Mouse (Mus musculus): ENCODE measurements around the gene Bex4. TPM values are rescaled to one million over a fixed set of nuclear protein-coding genes. Genes with fewer than 3 reads are reported as not detected.
A peak's percentile ranks its signal among the peaks of the same experiment; 100 is the strongest.
"Not testable (repeated sequence)": the region's sequence is repeated elsewhere in the genome, so short reads cannot be mapped to it uniquely, and the experiment has no call there.

Bex4 gene
- polyA plus RNA-seq, 1 experiment from 2014 or later, result 141 TPM

- not testable (repeated sequence) for H3K36me3 ChIP-seq; H3K9me3 ChIP-seq; H3K27me3 ChIP-seq; H3K4me1 ChIP-seq; H3K27ac ChIP-seq (replicated peaks); ATAC-seq (replicated peaks)
- Histone ChIP-seq H3K4me2 (replicated peaks) (peak overlapping the region; percentile 42), H3K4me3 (peak overlapping the region; percentile 42), H3K9ac (replicated peaks) (peak overlapping the region; percentile 40)
- 42% methylated on average over 5 of the region's 5 CpGs for WGBS
Observed at GRCm38 (mm10) chrX:136139640-136140004, 826 bp downstream of the Bex4 start.

- Histone ChIP-seq H3K9ac (replicated peaks) (no peak overlapping the region), H3K36me3 (no peaks in the 10 kb centered on the region), H3K27me3 (no peaks in the 10 kb centered on the region), H3K27ac (replicated peaks) (no peak overlapping the region), H3K4me1 (no peaks in the 10 kb centered on the region), H3K4me3 (no peak overlapping the region), H3K4me2 (replicated peaks) (no peak overlapping the region), H3K9me3 (no peaks in the 10 kb centered on the region)
- no peak for ATAC-seq (replicated peaks)
- WGBS, result 86% methylated on average over 5 of the region's 5 CpGs
Observed at GRCm38 (mm10) chrX:136141385-136141784, 2.6 kb downstream of the Bex4 start.

GRCm38 (mm10) chrX:136143711-136144110, 4.9 kb downstream of the Bex4 start:
- H3K4me3 ChIP-seq, result no peak overlapping the region
- no peaks in the 10 kb centered on the region for H3K27me3 ChIP-seq
- no peak for ATAC-seq (replicated peaks)
- H3K9ac ChIP-seq (replicated peaks), result no peak overlapping the region
- H3K4me2 ChIP-seq (replicated peaks), result no peak overlapping the region
- no peak overlapping the region for H3K27ac ChIP-seq (replicated peaks)
- no peaks in the 10 kb centered on the region for H3K9me3 ChIP-seq
- H3K36me3 ChIP-seq, result no peaks in the 10 kb centered on the region
- WGBS, result 85% methylated on average over 2 of the region's 2 CpGs
- H3K4me1 ChIP-seq, result no peaks in the 10 kb centered on the region

- no peaks in the 10 kb centered on the region for H3K4me1 ChIP-seq
- no peak overlapping the region for H3K4me3 ChIP-seq
- H3K9me3 ChIP-seq, result no peaks in the 10 kb centered on the region
- 82% methylated on average over 7 of the region's 7 CpGs for WGBS
- no peak overlapping the region for H3K4me2 ChIP-seq (replicated peaks)
- H3K27ac ChIP-seq (replicated peaks), result no peak overlapping the region
- no peak overlapping the region for H3K9ac ChIP-seq (replicated peaks)
- no peaks in the 10 kb centered on the region for H3K36me3 ChIP-seq
- ATAC-seq (replicated peaks), result no peak
- H3K27me3 ChIP-seq, result no peaks in the 10 kb centered on the region
Observed at GRCm38 (mm10) chrX:136144195-136144594, 5.4 kb downstream of the Bex4 start.

GRCm38 (mm10) chrX:136170625-136171024, 31.8 kb downstream of the Bex4 start:
- Histone ChIP-seq H3K9me3 (no peaks in the 10 kb centered on the region), H3K27ac (replicated peaks) (no peak overlapping the region), H3K9ac (replicated peaks) (no peak overlapping the region), H3K4me2 (replicated peaks) (peak overlapping the region; percentile 55), H3K27me3 (no peaks in the 10 kb centered on the region), H3K4me3 (peak overlapping the region; percentile 59), H3K4me1 (peaks cover 4% of the 10 kb centered on the region; the same call in 1 of the 2 replicates), H3K36me3 (no peaks in the 10 kb centered on the region)
- no peak for ATAC-seq (replicated peaks)
- WGBS, result 64% methylated on average over 10 of the region's 10 CpGs

GRCm38 (mm10) chrX:136171189-136172117, 32.7 kb downstream of the Bex4 start:
- WGBS, result 24% methylated on average over 24 of the region's 24 CpGs
- peak overlapping the region; percentile 58 for H3K9ac ChIP-seq (replicated peaks)
- H3K27ac ChIP-seq (replicated peaks), result peak overlapping the region; percentile 86
- H3K36me3 ChIP-seq, result no peaks in the 10 kb centered on the region
- H3K4me3 ChIP-seq, result peak overlapping the region; percentile 59
- H3K27me3 ChIP-seq, result no peaks in the 10 kb centered on the region
- H3K9me3 ChIP-seq, result no peaks in the 10 kb centered on the region
- ATAC-seq (replicated peaks), result peak; percentile 81
- peaks cover 4% of the 10 kb centered on the region; the same call in 1 of the 2 replicates for H3K4me1 ChIP-seq
- H3K4me2 ChIP-seq (replicated peaks), result peak overlapping the region; percentile 55

- H3K36me3 ChIP-seq, result no peaks in the 10 kb centered on the region
- peak within 1 kb of the TSS; percentile 58 for H3K9ac ChIP-seq (replicated peaks)
- 21% methylated on average over 10 of the region's 10 CpGs for WGBS
- ATAC-seq (replicated peaks), result peak; percentile 98
- peak within 1 kb of the TSS; percentile 59 for H3K4me3 ChIP-seq
- no peaks in the 10 kb centered on the region for H3K9me3 ChIP-seq
- H3K4me2 ChIP-seq (replicated peaks), result peak within 1 kb of the TSS; percentile 55
- H3K27ac ChIP-seq (replicated peaks), result peak within 1 kb of the TSS; percentile 86
- H3K4me1 ChIP-seq, result peaks cover 4% of the 10 kb centered on the region; the same call in 1 of the 2 replicates
- no peaks in the 10 kb centered on the region for H3K27me3 ChIP-seq
Observed at GRCm38 (mm10) chrX:136172118-136172551, 33.3 kb downstream of the Bex4 start, which contains the start of gene Tceal8. Tceal8 (minus strand) TSS chrX:136172342.

- ATAC-seq (replicated peaks), result no peak
- Histone ChIP-seq H3K9me3 (no peaks in the 10 kb centered on the region), H3K4me3 (peak overlapping the region; percentile 59), H3K27me3 (no peaks in the 10 kb centered on the region), H3K36me3 (no peaks in the 10 kb centered on the region), H3K4me2 (replicated peaks) (peak overlapping the region; percentile 45), H3K4me1 (peaks cover 4% of the 10 kb centered on the region; the same call in 1 of the 2 replicates), H3K27ac (replicated peaks) (peak overlapping the region; percentile 86; the same call in 1 of the 2 replicates), H3K9ac (replicated peaks) (peak overlapping the region; percentile 41; the same call in 1 of the 2 replicates)
- 25% methylated on average over 10 of the region's 10 CpGs for WGBS
Observed at GRCm38 (mm10) chrX:136172786-136173185, 34.0 kb downstream of the Bex4 start.

GRCm38 (mm10) chrX:136180897-136181553, 42.2 kb downstream of the Bex4 start:
- H3K9me3 ChIP-seq, result no peaks in the 10 kb centered on the region

GRCm38 (mm10) chrX:136183107-136183506, 44.3 kb downstream of the Bex4 start:
- no peak overlapping the region for H3K4me2 ChIP-seq (replicated peaks)
- no peak overlapping the region for H3K4me3 ChIP-seq
- no peaks in the 10 kb centered on the region for H3K36me3 ChIP-seq
- 95% methylated on average over 1 of the region's 1 CpGs for WGBS
- no peaks in the 10 kb centered on the region for H3K9me3 ChIP-seq
- no peak overlapping the region for H3K27ac ChIP-seq (replicated peaks)
- H3K4me1 ChIP-seq, result no peaks in the 10 kb centered on the region
- ATAC-seq (replicated peaks), result no peak
- H3K27me3 ChIP-seq, result no peaks in the 10 kb centered on the region
- no peak overlapping the region for H3K9ac ChIP-seq (replicated peaks)

More at GRCm38 (mm10) chrX:136180897-136181553, 42.2 kb downstream of the Bex4 start:
- H3K9ac ChIP-seq (replicated peaks), result no peak overlapping the region
- H3K36me3 ChIP-seq, result no peaks in the 10 kb centered on the region
- ATAC-seq (replicated peaks), result no peak
- no peaks in the 10 kb centered on the region for H3K4me1 ChIP-seq
- no peak overlapping the region for H3K27ac ChIP-seq (replicated peaks)
- WGBS, result 20% methylated on average over 11 of the region's 11 CpGs
- H3K4me2 ChIP-seq (replicated peaks), result no peak overlapping the region
- no peaks in the 10 kb centered on the region for H3K27me3 ChIP-seq
- no peak overlapping the region for H3K4me3 ChIP-seq

All from forebrain, embryonic 15.5 days (tissue).